Mouse (Mus musculus): Measurements from ENCODE around the gene Acap2.

- no peak for TF ChIP-seq EP300 (IDR thresholded peaks at IDR 0.05; ENCODE audit: low read depth)
- no peak for TF ChIP-seq CTCF (IDR thresholded peaks at IDR 0.05; ENCODE audit: low read depth)
Observed at GRCm38 (mm10) chr16:31188270-31188669, 12.8 kb downstream of the Acap2 start.

All from liver, embryonic 14.5 days (tissue).